Mouse (Mus musculus): Measurements from ENCODE around the gene Olfr968. TPM values are rescaled to one million over a fixed set of nuclear protein-coding genes. Genes with fewer than 3 reads are reported as not detected.

Gene Olfr968
- not detected in 2 replicates for polyA plus RNA-seq (2014; fragmentation: Nextera tagmentation; extraction: Ambion mirVana)

GRCm38 (mm10) chr9:39783153-39783552 lies at the start of gene Olfr968:
TSS of gene Olfr968 (minus strand) at chr9:39783253.
- no peaks in the 10 kb centered on the region for H3K9me3 ChIP-seq (ENCODE audit: control insufficient read depth, low read length)
- H3K4me3 ChIP-seq (ENCODE audit: low read depth, low read length), result no peak within 1 kb of the TSS
- no peaks in the 10 kb centered on the region for H3K36me3 ChIP-seq (ENCODE audit: control insufficient read depth, insufficient read depth, low read length)
- DNase-seq (ENCODE audit: low spot score, missing footprints), result no peak
- WGBS, result 85% methylated on average over 1 of the region's 1 CpGs
- no peaks in the 10 kb centered on the region for H3K27me3 ChIP-seq (ENCODE audit: control insufficient read depth, insufficient read depth, low read length)
- no peak for ATAC-seq (ENCODE audit: low FRiP score)
- no peak within 1 kb of the TSS for H3K9ac ChIP-seq (ENCODE audit: low read length)
- no peak within 1 kb of the TSS for H3K4me2 ChIP-seq
- no peaks in the 10 kb centered on the region for H3K4me1 ChIP-seq (ENCODE audit: control insufficient read depth, insufficient read depth, low read length)
- no peak within 1 kb of the TSS for H3K27ac ChIP-seq (ENCODE audit: low read depth, low read length)

GRCm38 (mm10) chr9:39808560-39808959 lies 25.5 kb upstream of the Olfr968 start, which contains the start of gene Olfr970:
TSS of gene Olfr970 (plus strand) at chr9:39808860.
- Histone ChIP-seq H3K36me3 (ENCODE audit: control insufficient read depth, insufficient read depth, low read length) (no peaks in the 10 kb centered on the region), H3K27me3 (ENCODE audit: control insufficient read depth, insufficient read depth, low read length) (no peaks in the 10 kb centered on the region), H3K27ac (ENCODE audit: low read depth, low read length) (no peak within 1 kb of the TSS), H3K9ac (ENCODE audit: low read length) (no peak within 1 kb of the TSS), H3K4me3 (ENCODE audit: low read depth, low read length) (no peak within 1 kb of the TSS), H3K9me3 (ENCODE audit: control insufficient read depth, low read length) (no peaks in the 10 kb centered on the region), H3K4me1 (ENCODE audit: control insufficient read depth, insufficient read depth, low read length) (no peaks in the 10 kb centered on the region), H3K4me2 (no peak within 1 kb of the TSS)
- DNase-seq (ENCODE audit: low spot score, missing footprints) (no peak), ATAC-seq (ENCODE audit: low FRiP score) (no peak)
- WGBS, result 86% methylated on average over 4 of the region's 4 CpGs

DNA sequence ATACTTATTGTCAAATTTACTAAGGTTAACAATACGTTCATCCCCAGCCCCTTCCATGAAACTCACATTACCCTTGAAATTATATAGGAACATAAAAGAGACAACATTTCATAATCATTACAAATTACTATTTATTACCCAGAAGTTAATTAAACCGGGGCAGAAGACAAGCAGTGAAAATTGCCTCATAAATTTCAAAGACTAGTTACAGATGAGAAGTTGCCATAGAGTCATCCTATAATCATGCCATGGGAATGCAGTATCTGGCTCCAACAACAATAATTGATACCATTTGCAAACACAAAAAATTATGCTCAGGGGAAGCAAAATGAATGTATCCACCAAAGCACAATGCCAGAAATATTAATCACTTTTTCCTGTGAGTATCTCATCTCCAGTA lies 7.5 kb upstream of the Olfr968 start, which contains the start of gene Olfr969:
TSS of gene Olfr969 (plus strand) at position 388 of the 400 bp plus-strand sequence.
- Histone ChIP-seq H3K9me3 (ENCODE audit: control insufficient read depth, low read length) (no peaks in the 10 kb centered on the region), H3K36me3 (ENCODE audit: control insufficient read depth, insufficient read depth, low read length) (no peaks in the 10 kb centered on the region), H3K9ac (ENCODE audit: low read length) (no peak within 1 kb of the TSS), H3K27ac (ENCODE audit: low read depth, low read length) (no peak within 1 kb of the TSS), H3K27me3 (ENCODE audit: control insufficient read depth, insufficient read depth, low read length) (no peaks in the 10 kb centered on the region), H3K4me3 (ENCODE audit: low read depth, low read length) (no peak within 1 kb of the TSS), H3K4me1 (ENCODE audit: control insufficient read depth, insufficient read depth, low read length) (no peaks in the 10 kb centered on the region), H3K4me2 (no peak within 1 kb of the TSS)
- DNase-seq (ENCODE audit: low spot score, missing footprints) (no peak), ATAC-seq (ENCODE audit: low FRiP score) (no peak)
- WGBS, result 82% methylated on average over 2 of the region's 2 CpGs

- H3K27me3 ChIP-seq (ENCODE audit: control insufficient read depth, insufficient read depth, low read length), result no peaks in the 10 kb centered on the region
- H3K27ac ChIP-seq (ENCODE audit: low read depth, low read length), result no peak overlapping the region
- no peak overlapping the region for H3K4me3 ChIP-seq (ENCODE audit: low read depth, low read length)
- no peaks in the 10 kb centered on the region for H3K4me1 ChIP-seq (ENCODE audit: control insufficient read depth, insufficient read depth, low read length)
- H3K9me3 ChIP-seq (ENCODE audit: control insufficient read depth, low read length), result no peaks in the 10 kb centered on the region
- no peaks in the 10 kb centered on the region for H3K36me3 ChIP-seq (ENCODE audit: control insufficient read depth, insufficient read depth, low read length)
- no peak overlapping the region for H3K4me2 ChIP-seq
- H3K9ac ChIP-seq (ENCODE audit: low read length), result no peak overlapping the region
- ATAC-seq (ENCODE audit: low FRiP score) (no peak), DNase-seq (ENCODE audit: low spot score, missing footprints) (no peak)
- 77% methylated on average over 1 of the region's 1 CpGs for WGBS
Measured at GRCm38 (mm10) chr9:39746428-39746827, 36.6 kb downstream of the Olfr968 start.

DNA sequence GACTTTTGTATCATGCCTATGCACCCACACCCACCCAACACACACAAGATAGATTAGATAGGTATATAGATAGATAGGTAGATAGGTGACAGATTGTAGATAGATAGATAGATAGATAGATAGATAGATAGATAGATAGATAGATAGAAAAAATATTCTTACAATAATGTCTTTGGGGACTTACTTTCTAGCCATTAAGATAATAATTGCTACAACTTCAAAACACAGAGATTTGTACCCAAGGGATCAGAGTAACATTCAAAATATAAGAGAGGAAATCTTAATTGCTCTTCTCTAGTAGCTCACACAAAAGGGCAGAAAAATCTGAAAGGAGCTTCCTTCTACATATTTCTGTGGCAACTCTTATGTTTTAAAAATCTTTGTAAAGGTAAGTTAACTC lies 37.1 kb downstream of the Olfr968 start, which contains the start of gene Olfr967:
TSS of gene Olfr967 (plus strand) at position 301 of the 400 bp plus-strand sequence.
- Histone ChIP-seq H3K27me3 (ENCODE audit: control insufficient read depth, insufficient read depth, low read length) (no peaks in the 10 kb centered on the region), H3K4me3 (ENCODE audit: low read depth, low read length) (no peak within 1 kb of the TSS), H3K9me3 (ENCODE audit: control insufficient read depth, low read length) (no peaks in the 10 kb centered on the region), H3K36me3 (ENCODE audit: control insufficient read depth, insufficient read depth, low read length) (no peaks in the 10 kb centered on the region), H3K9ac (ENCODE audit: low read length) (no peak within 1 kb of the TSS), H3K27ac (ENCODE audit: low read depth, low read length) (no peak within 1 kb of the TSS), H3K4me2 (no peak within 1 kb of the TSS), H3K4me1 (ENCODE audit: control insufficient read depth, insufficient read depth, low read length) (no peaks in the 10 kb centered on the region)
- DNase-seq (ENCODE audit: low spot score, missing footprints), result no peak
- no peak for ATAC-seq (ENCODE audit: low FRiP score)

DNA sequence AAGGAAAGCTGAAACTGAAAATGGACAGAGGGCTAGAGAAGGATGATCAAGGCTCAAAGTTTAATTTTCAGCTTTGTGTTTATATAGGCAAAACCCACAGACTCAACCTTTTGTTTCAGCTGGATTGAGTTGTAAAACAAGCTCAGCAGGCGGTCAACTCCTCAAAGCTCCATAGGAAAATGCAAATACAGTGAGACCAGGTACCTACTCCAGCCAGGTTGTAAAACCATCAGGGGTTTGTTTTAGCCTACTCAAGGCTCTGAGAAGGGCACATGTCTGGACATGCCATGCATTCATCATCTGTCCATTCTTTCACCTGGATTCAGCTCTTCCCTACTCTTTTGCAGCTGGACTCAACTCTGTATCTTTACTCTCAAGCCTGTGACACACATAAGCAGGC lies 42.3 kb downstream of the Olfr968 start:
- H3K27ac ChIP-seq (ENCODE audit: low read depth, low read length), result no peak overlapping the region
- no peak overlapping the region for H3K9ac ChIP-seq (ENCODE audit: low read length)
- no peaks in the 10 kb centered on the region for H3K36me3 ChIP-seq (ENCODE audit: control insufficient read depth, insufficient read depth, low read length)
- no peaks in the 10 kb centered on the region for H3K4me1 ChIP-seq (ENCODE audit: control insufficient read depth, insufficient read depth, low read length)
- ATAC-seq (ENCODE audit: low FRiP score) (no peak), DNase-seq (ENCODE audit: low spot score, missing footprints) (no peak)
- no peaks in the 10 kb centered on the region for H3K27me3 ChIP-seq (ENCODE audit: control insufficient read depth, insufficient read depth, low read length)
- 90% methylated on average over 1 of the region's 1 CpGs for WGBS
- no peak overlapping the region for H3K4me2 ChIP-seq
- no peaks in the 10 kb centered on the region for H3K9me3 ChIP-seq (ENCODE audit: control insufficient read depth, low read length)
- no peak overlapping the region for H3K4me3 ChIP-seq (ENCODE audit: low read depth, low read length)

DNA sequence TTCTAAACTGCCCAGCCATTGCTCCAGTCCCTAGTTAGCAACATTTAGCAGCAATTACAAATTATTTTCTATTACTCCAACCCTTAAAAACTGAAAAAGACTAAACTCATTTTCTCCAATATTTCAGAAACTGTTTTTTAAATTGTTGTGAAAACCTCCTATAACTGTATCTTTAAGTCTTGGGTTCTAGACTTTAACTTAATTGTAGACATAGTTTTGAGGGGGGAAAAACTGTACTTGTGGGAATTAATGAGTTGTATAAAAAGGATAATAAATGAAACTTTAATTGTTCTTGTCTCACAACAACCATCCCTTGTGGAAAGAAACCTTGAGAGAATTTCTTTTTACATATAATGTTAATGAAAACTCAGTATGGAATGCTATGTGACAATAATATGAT lies 52.4 kb downstream of the Olfr968 start, which contains the start of gene Olfr150:
TSS of gene Olfr150 (plus strand) at position 301 of the 400 bp plus-strand sequence.
- H3K4me2 ChIP-seq, result no peak within 1 kb of the TSS
- no peaks in the 10 kb centered on the region for H3K4me1 ChIP-seq (ENCODE audit: control insufficient read depth, insufficient read depth, low read length)
- DNase-seq (ENCODE audit: low spot score, missing footprints) (no peak), ATAC-seq (ENCODE audit: low FRiP score) (no peak)
- H3K27ac ChIP-seq (ENCODE audit: low read depth, low read length), result no peak within 1 kb of the TSS
- no peaks in the 10 kb centered on the region for H3K27me3 ChIP-seq (ENCODE audit: control insufficient read depth, insufficient read depth, low read length)
- H3K36me3 ChIP-seq (ENCODE audit: control insufficient read depth, insufficient read depth, low read length), result no peaks in the 10 kb centered on the region
- H3K4me3 ChIP-seq (ENCODE audit: low read depth, low read length), result no peak within 1 kb of the TSS
- H3K9ac ChIP-seq (ENCODE audit: low read length), result no peak within 1 kb of the TSS
- no peaks in the 10 kb centered on the region for H3K9me3 ChIP-seq (ENCODE audit: control insufficient read depth, low read length)

Other genes starting within 250 kb of the Olfr968 start
- gene Olfr958, start 229.2 kb downstream of the Olfr968 start, polyA plus RNA-seq (2014; fragmentation: Nextera tagmentation; extraction: Ambion mirVana), result not detected in 2 replicates
- gene Olfr959, start 207.7 kb downstream of the Olfr968 start, polyA plus RNA-seq (2014; fragmentation: Nextera tagmentation; extraction: Ambion mirVana), result not detected in 2 replicates
- 12.2 and 17.0 TPM in 2 replicates for gene AW551984, start 178.8 kb downstream of the Olfr968 start, polyA plus RNA-seq (2014; fragmentation: Nextera tagmentation; extraction: Ambion mirVana)
- gene Olfr148, start 172.6 kb downstream of the Olfr968 start, polyA plus RNA-seq (2014; fragmentation: Nextera tagmentation; extraction: Ambion mirVana), result not detected in 2 replicates
- gene Olfr960, start 161.9 kb downstream of the Olfr968 start, polyA plus RNA-seq (2014; fragmentation: Nextera tagmentation; extraction: Ambion mirVana), result not detected in 2 replicates
- gene Olfr961, start 138.2 kb downstream of the Olfr968 start, polyA plus RNA-seq (2014; fragmentation: Nextera tagmentation; extraction: Ambion mirVana), result not detected in 2 replicates
- gene Olfr963, start 116.0 kb downstream of the Olfr968 start, polyA plus RNA-seq (2014; fragmentation: Nextera tagmentation; extraction: Ambion mirVana), result not detected in 2 replicates
- 0.07 TPM in 1 of 2 replicates, not detected in the other for gene Olfr149, start 76.1 kb downstream of the Olfr968 start, polyA plus RNA-seq (2014; fragmentation: Nextera tagmentation; extraction: Ambion mirVana)
- gene Olfr965, start 71.9 kb downstream of the Olfr968 start, polyA plus RNA-seq (2014; fragmentation: Nextera tagmentation; extraction: Ambion mirVana), result not detected in 2 replicates
- gene Olfr150, start 52.3 kb downstream of the Olfr968 start, polyA plus RNA-seq (2014; fragmentation: Nextera tagmentation; extraction: Ambion mirVana), result not detected in 2 replicates
- not detected in 2 replicates for gene Olfr967, start 37.0 kb downstream of the Olfr968 start, polyA plus RNA-seq (2014; fragmentation: Nextera tagmentation; extraction: Ambion mirVana)
- not detected in 2 replicates for gene Olfr969, start 7.7 kb upstream of the Olfr968 start, polyA plus RNA-seq (2014; fragmentation: Nextera tagmentation; extraction: Ambion mirVana)
- not detected in 2 replicates for gene Olfr970, start 25.6 kb upstream of the Olfr968 start, polyA plus RNA-seq (2014; fragmentation: Nextera tagmentation; extraction: Ambion mirVana)
- gene Olfr971, start 53.6 kb upstream of the Olfr968 start, polyA plus RNA-seq (2014; fragmentation: Nextera tagmentation; extraction: Ambion mirVana), result not detected in 2 replicates
- not detected in 2 replicates for gene Olfr972, start 83.2 kb upstream of the Olfr968 start, polyA plus RNA-seq (2014; fragmentation: Nextera tagmentation; extraction: Ambion mirVana)
- not detected in 2 replicates for gene Olfr229, start 124.1 kb upstream of the Olfr968 start, polyA plus RNA-seq (2014; fragmentation: Nextera tagmentation; extraction: Ambion mirVana)
- gene Olfr974, start 154.2 kb upstream of the Olfr968 start, polyA plus RNA-seq (2014; fragmentation: Nextera tagmentation; extraction: Ambion mirVana), result not detected in 2 replicates
- not detected in 2 replicates for gene Olfr975, start 168.8 kb upstream of the Olfr968 start, polyA plus RNA-seq (2014; fragmentation: Nextera tagmentation; extraction: Ambion mirVana)
- gene Olfr976, start 177.9 kb upstream of the Olfr968 start, polyA plus RNA-seq (2014; fragmentation: Nextera tagmentation; extraction: Ambion mirVana), result not detected in 2 replicates
- not detected in 2 replicates for gene Olfr978, start 208.9 kb upstream of the Olfr968 start, polyA plus RNA-seq (2014; fragmentation: Nextera tagmentation; extraction: Ambion mirVana)
- not detected in 2 replicates for gene Olfr979, start 220.2 kb upstream of the Olfr968 start, polyA plus RNA-seq (2014; fragmentation: Nextera tagmentation; extraction: Ambion mirVana)
- not detected in 2 replicates for gene Olfr980, start 226.3 kb upstream of the Olfr968 start, polyA plus RNA-seq (2014; fragmentation: Nextera tagmentation; extraction: Ambion mirVana)
- gene Olfr981, start 238.2 kb upstream of the Olfr968 start, polyA plus RNA-seq (2014; fragmentation: Nextera tagmentation; extraction: Ambion mirVana), result not detected in 2 replicates

Measured in midbrain, embryonic 11.5 days (tissue).